Mouse (Mus musculus) cortical plate, adult 2 months (tissue): ENCODE measurements around the gene Arid1b.

Source experiments
- CTCF ChIP-seq: fragments of 200-500 bp; IDR thresholded peaks from 2 replicates; pipeline ENCODE4 v1.5.1; 2011; ENCODE audit warnings: mild to moderate bottlenecking, control low read depth, low read length; ENCODE audit not compliant: insufficient read depth; ENCODE audit errors: extremely low read depth
- POLR2A ChIP-seq: fragments of 200-500 bp; IDR thresholded peaks from 2 replicates; pipeline ENCODE4 v1.6.1; 2011; ENCODE audit warnings: mild to moderate bottlenecking, low read length, control low read depth; ENCODE audit not compliant: insufficient read depth; ENCODE audit errors: extremely low read depth

DNA sequence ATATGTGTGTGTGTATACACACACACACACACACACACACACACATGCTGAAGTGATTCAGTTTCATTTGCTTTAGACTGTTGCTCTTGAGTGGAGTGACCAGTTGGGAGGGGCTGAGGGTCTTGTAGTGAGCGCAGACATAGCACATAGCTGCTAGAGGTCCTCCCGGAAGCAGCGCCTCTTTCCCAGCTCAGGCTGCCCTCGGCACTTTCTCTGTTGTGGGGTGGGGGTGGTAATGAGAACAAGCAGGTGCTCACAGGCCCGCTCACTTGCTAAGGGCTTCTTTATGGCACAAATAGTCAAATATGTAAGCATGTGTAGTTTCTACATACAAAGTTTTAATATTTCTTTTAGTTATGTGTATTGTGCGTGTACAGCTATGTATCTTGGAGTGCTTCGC lies 104.6 kb downstream of the Arid1b start:
- TF ChIP-seq POLR2A = no peak
- TF ChIP-seq CTCF = no peak
